Mouse (Mus musculus) thymus, postnatal 0 days (tissue): ENCODE measurements around the gene P4ha2. TPM values are rescaled to one million over a fixed set of nuclear protein-coding genes. Genes with fewer than 3 reads are reported as not detected.

Experiments
- polyA plus RNA-seq: library from polyadenylated mRNA; unstranded; fragments of >200 nt; fragmentation: Nextera tagmentation; extraction: Ambion mirVana; gene quantifications from 2 replicates; pipeline ENCODE4 v1.2.1, GENCODE M21; 2015

The P4ha2 gene
- polyA plus RNA-seq, 1 experiment from 2014 or later: 5.1 TPM

Other genes starting within 250 kb of the P4ha2 start
- gene Gm12216, start 240.8 kb upstream of the P4ha2 start, polyA plus RNA-seq: 24.2 and 25.5 TPM in 2 replicates
- 12.6 and 12.8 TPM in 2 replicates for gene Slc22a5, start 208.4 kb upstream of the P4ha2 start, polyA plus RNA-seq
- gene Slc22a21, start 119.8 kb upstream of the P4ha2 start, polyA plus RNA-seq: 0.90 and 1.1 TPM in 2 replicates
- gene Slc22a4, start 72.0 kb upstream of the P4ha2 start, polyA plus RNA-seq: 0.46 and 0.54 TPM in 2 replicates
- gene Pdlim4, start 31.1 kb upstream of the P4ha2 start, polyA plus RNA-seq: 23.6 and 25.2 TPM in 2 replicates
- 1.1 and 1.3 TPM in 2 replicates for gene Csf2, start 149.6 kb downstream of the P4ha2 start, polyA plus RNA-seq
- gene Il3, start 167.2 kb downstream of the P4ha2 start, polyA plus RNA-seq: 0.23 and 0.36 TPM in 2 replicates
- gene Acsl6, start 203.7 kb downstream of the P4ha2 start, polyA plus RNA-seq: 0.50 and 0.75 TPM in 2 replicates